Mouse (Mus musculus) left cerebral cortex, adult 2 months (tissue): ENCODE measurements at regions not wholly inside any gene's neighbourhood (a gene's known extent, or its start where the extent isn't known, plus 50 kb on each side); places are given as distances from the start of the nearest gene placed in this dataset.

ENCODE experiments used
- DNase-seq, 2 experiments: peaks; one replicate each; pipeline ENCODE4 v3.0.0; 2021 to 2022; ENCODE audit warnings: low spot score in 2 of 2, mixed read lengths in 1 of 2; ENCODE audit errors: extremely low spot score in 1 of 2
- H3K27ac ChIP-seq: fragments of 200-600 bp; 2 replicates; pipeline ENCODE4 v1.8.1; 2022
- H3K4me3 ChIP-seq: fragments of 200-600 bp; 2 replicates; pipeline ENCODE4 v1.8.1; 2022
- CTCF ChIP-seq: fragments of 200-600 bp; IDR thresholded peaks from 2 replicates; pipeline ENCODE4 v1.8.1; 2022; ENCODE audit warnings: antibody characterized with exemption, mild to moderate bottlenecking, moderate library complexity
- intact Hi-C: fragments of 180-260 bp; cut with DNase I; formaldehyde crosslinking; loops from one replicate; pipeline ENCODE4 v1.15.1; 2025

- no peak for DNase-seq
- TF ChIP-seq CTCF = no peak
- no peak overlapping the region for H3K4me3 ChIP-seq
- no peak overlapping the region for H3K27ac ChIP-seq
- intact Hi-C loops = no loop called here
These were observed 148.3 kb upstream of the Id2 start for GRCm38 (mm10) chr12:25245251-25245650.

GRCm38 (mm10) chr12:25244666-25245065 is 147.7 kb upstream of the Id2 start:
- Histone ChIP-seq H3K4me3 (no peak overlapping the region), H3K27ac (no peak overlapping the region)
- DNase-seq = no peak
- TF ChIP-seq CTCF = no peak
- intact Hi-C loops = loop anchor here (5.0 kb wide), 1 partner anchor 82 kb away; no protein-coding TSS in a partner anchor

GRCm38 (mm10) chr12:25243901-25244300 is 147.0 kb upstream of the Id2 start:
- intact Hi-C loops = loop anchor here (5.0 kb wide), 1 partner anchor 82 kb away; no protein-coding TSS in a partner anchor
- Histone ChIP-seq H3K27ac (no peak overlapping the region), H3K4me3 (no peak overlapping the region)
- DNase-seq = no peak
- no peak for TF ChIP-seq CTCF

- TF ChIP-seq CTCF = no peak
- H3K27ac ChIP-seq = no peak overlapping the region
- intact Hi-C loops = loop anchor here (5.0 kb wide), 1 partner anchor 80 kb away; no protein-coding TSS in a partner anchor
These were observed 145.4 kb upstream of the Id2 start for GRCm38 (mm10) chr12:25242369-25242768.

GRCm38 (mm10) chr12:25241675-25242074 is 144.7 kb upstream of the Id2 start:
- TF ChIP-seq CTCF = no peak
- Histone ChIP-seq H3K4me3 (no peak overlapping the region), H3K27ac (no peak overlapping the region)
- no peak for DNase-seq
- intact Hi-C loops = loop anchor here (2.0 to 5.0 kb wide), 2 partner anchors 79 to 141 kb away; no protein-coding TSS in a partner anchor

More at GRCm38 (mm10) chr12:25242369-25242768, 145.4 kb upstream of the Id2 start:
- no peak overlapping the region for H3K4me3 ChIP-seq
- no peak for DNase-seq

- peak in 1 of 2 experiments; percentile 18 for DNase-seq
- intact Hi-C loops = loop anchor here (2.0 to 5.0 kb wide), 2 partner anchors 78 to 140 kb away; no protein-coding TSS in a partner anchor
- TF ChIP-seq CTCF = no peak
- Histone ChIP-seq H3K4me3 (no peak overlapping the region), H3K27ac (peak overlapping the region; percentile 68)
These were observed 143.9 kb upstream of the Id2 start for GRCm38 (mm10) chr12:25240796-25241195.

GRCm38 (mm10) chr12:25240142-25240541 is 143.2 kb upstream of the Id2 start:
- peak in 1 of 2 experiments; percentile 42 for DNase-seq
- TF ChIP-seq CTCF = no peak
- intact Hi-C loops = loop anchor here (2.0 to 5.0 kb wide), 2 partner anchors 78 to 139 kb away; no protein-coding TSS in a partner anchor
- H3K27ac ChIP-seq = peak overlapping the region; percentile 68
- H3K4me3 ChIP-seq = no peak overlapping the region

GRCm38 (mm10) chr12:25235071-25235470 is 138.1 kb upstream of the Id2 start:
- intact Hi-C loops = no loop called here
- no peak for DNase-seq
- no peak overlapping the region for H3K27ac ChIP-seq
- no peak overlapping the region for H3K4me3 ChIP-seq
- no peak for TF ChIP-seq CTCF

GRCm38 (mm10) chr12:25234636-25235035 is 137.7 kb upstream of the Id2 start:
- no peak overlapping the region for H3K4me3 ChIP-seq
- H3K27ac ChIP-seq = no peak overlapping the region
- DNase-seq = no peak
- intact Hi-C loops = no loop called here
- no peak for TF ChIP-seq CTCF

- DNase-seq = no peak
- intact Hi-C loops = no loop called here
- Histone ChIP-seq H3K4me3 (no peak overlapping the region), H3K27ac (no peak overlapping the region)
- TF ChIP-seq CTCF = no peak
These were observed 136.1 kb upstream of the Id2 start for GRCm38 (mm10) chr12:25233027-25233535.

- DNase-seq = no peak
- TF ChIP-seq CTCF = no peak
These were observed 135.6 kb upstream of the Id2 start for GRCm38 (mm10) chr12:25232358-25233026.

GRCm38 (mm10) chr12:25228708-25229107 is 131.8 kb upstream of the Id2 start:
- no peak for TF ChIP-seq CTCF
- intact Hi-C loops = no loop called here

More at GRCm38 (mm10) chr12:25232358-25233026, 135.6 kb upstream of the Id2 start:
- Histone ChIP-seq H3K4me3 (no peak overlapping the region), H3K27ac (no peak overlapping the region)
- intact Hi-C loops = no loop called here

More at GRCm38 (mm10) chr12:25228708-25229107, 131.8 kb upstream of the Id2 start:
- H3K27ac ChIP-seq = no peak overlapping the region
- H3K4me3 ChIP-seq = no peak overlapping the region
- no peak for DNase-seq
